9 mouse cellular contexts compared by ENCODE assay signal in genomic region chr16:65497049-65497448, GRCm38 (mm10). TPM values are rescaled to one million over a fixed set of nuclear protein-coding genes. Genes with fewer than 3 reads are reported as not detected.
DNase-seq lines count a peak whose midpoint lies in the region; ATAC-seq and TF ChIP-seq lines count a peak whose summit lies in the region.
"Had no signal": no experiment of that assay in that cellular context is flagged by ENCODE, and none has a peak within 500 bp of the region (broad histone marks: within the 10 kb centered on the region; RNA-seq: fewer than 3 reads in every experiment).

No protein-coding gene starts in this region.

- TF ChIP-seq POLR2A in cerebellum, adult 2 months (IDR thresholded peaks at IDR 0.05; ENCODE audit: borderline replicate concordance, insufficient read depth, low read length): no peak
- no peak for TF ChIP-seq POLR2A in liver, adult 2 months (IDR thresholded peaks at IDR 0.05; ENCODE audit: extremely low read depth, insufficient read depth, low read length)

- TF ChIP-seq EP300 in lung, postnatal 0 days (IDR thresholded peaks at IDR 0.05): no peak
- no peak for TF ChIP-seq EP300 in stomach, postnatal 0 days (optimal IDR thresholded peaks at IDR 0.05)

- ATAC-seq in liver, embryonic 12.5 days: no peak
- ATAC-seq in lung, postnatal 0 days: no peak
- no peak for ATAC-seq in stomach, postnatal 0 days (ENCODE audit: low FRiP score, low TSS enrichment)

- no peak overlapping the region for H3K4me3 ChIP-seq in cerebellum, adult 2 months (replicated peaks; ENCODE audit: insufficient read depth, low read depth, low read length)
- H3K4me3 ChIP-seq in liver, adult 2 months (ENCODE audit: insufficient read depth, low read depth, low read length): no peak overlapping the region
- no peak overlapping the region for H3K4me3 ChIP-seq in liver, embryonic 12.5 days
- H3K4me3 ChIP-seq in lung, postnatal 0 days (ENCODE audit: low read depth, low read length): no peak overlapping the region
- no peak overlapping the region for H3K4me3 ChIP-seq in stomach, postnatal 0 days (ENCODE audit: low read depth, low read length)

- H3K9me3 ChIP-seq in liver, embryonic 12.5 days (replicated peaks): no peaks in the 10 kb centered on the region
- H3K9me3 ChIP-seq in lung, postnatal 0 days (ENCODE audit: low read length): no peaks in the 10 kb centered on the region
- no peaks in the 10 kb centered on the region for H3K9me3 ChIP-seq in stomach, postnatal 0 days (ENCODE audit: control insufficient read depth, low read length)

- H3K36me3 ChIP-seq in liver, adult 2 months (ENCODE audit: control insufficient read depth, insufficient read depth, low read length): no peaks in the 10 kb centered on the region
- no peaks in the 10 kb centered on the region for H3K36me3 ChIP-seq in liver, embryonic 12.5 days
- no peaks in the 10 kb centered on the region for H3K36me3 ChIP-seq in lung, postnatal 0 days (ENCODE audit: insufficient read depth, low read length)
- H3K36me3 ChIP-seq in stomach, postnatal 0 days (ENCODE audit: control insufficient read depth, insufficient read depth, low read length): no peaks in the 10 kb centered on the region

- WGBS in cerebellum, adult 2 months: 41% methylated on average over 2 of the region's 2 CpGs
- WGBS in liver, adult 2 months: 33% methylated on average over 2 of the region's 2 CpGs
- 38% methylated on average over 2 of the region's 2 CpGs for WGBS in liver, embryonic 12.5 days (ENCODE audit: insufficient replicate concordance)
- WGBS in lung, postnatal 0 days: 33% methylated on average over 2 of the region's 2 CpGs
- WGBS in stomach, postnatal 0 days: 30% methylated on average over 2 of the region's 2 CpGs

- peak; percentile 27; the same call in 1 of the 2 replicates for TF ChIP-seq CTCF in cerebellum, adult 2 months (IDR thresholded peaks at IDR 0.05; ENCODE audit: borderline replicate concordance, insufficient read depth, low read depth, low read length)
- TF ChIP-seq CTCF in liver, adult 2 months (IDR thresholded peaks at IDR 0.05; ENCODE audit: low read depth, low read length): peak; percentile 51
- TF ChIP-seq CTCF in lung, postnatal 0 days (IDR thresholded peaks at IDR 0.05): peak; percentile 72
- TF ChIP-seq CTCF in stomach, postnatal 0 days (IDR thresholded peaks at IDR 0.05; ENCODE audit: low read depth): peak; percentile 81

- H3K27me3 ChIP-seq in cerebellum, adult 2 months (ENCODE audit: control insufficient read depth, insufficient read depth, low read length): no peaks in the 10 kb centered on the region
- H3K27me3 ChIP-seq in liver, adult 2 months (ENCODE audit: control insufficient read depth, insufficient read depth, low read length): no peaks in the 10 kb centered on the region
- H3K27me3 ChIP-seq in liver, embryonic 12.5 days (replicated peaks): no peaks in the 10 kb centered on the region
- no peaks in the 10 kb centered on the region for H3K27me3 ChIP-seq in lung, postnatal 0 days (replicated peaks; ENCODE audit: insufficient read depth, low read length)
- H3K27me3 ChIP-seq in stomach, postnatal 0 days (ENCODE audit: control insufficient read depth, insufficient read depth, low read length): no peaks in the 10 kb centered on the region

- no peaks in the 10 kb centered on the region for H3K79me2 ChIP-seq in liver, adult 2 months (ENCODE audit: control insufficient read depth, insufficient read depth, low read length)

- DNase-seq in cerebellum, adult 2 months: peak in 1 of 2 experiments; percentile 8
- no peak for DNase-seq in cerebellum, adult 9-11 months
- peak; percentile 2 for DNase-seq in liver, adult 2 months (ENCODE audit: extremely low read depth, low read depth, low spot score)
- peak; percentile 13 for DNase-seq in adrenal gland, postnatal 10 days
- peak; percentile 38 for DNase-seq in forelimb bud, embryonic 11.5 days (ENCODE audit: low read depth, low spot score)
- DNase-seq in lung, postnatal 0 days (ENCODE audit: low spot score): peak; percentile 56
- no peak for DNase-seq in stomach, postnatal 0 days (ENCODE audit: low spot score)

- H3K4me2 ChIP-seq in liver, embryonic 12.5 days: no peak overlapping the region
- no peak overlapping the region for H3K4me2 ChIP-seq in lung, postnatal 0 days (replicated peaks; ENCODE audit: low read depth, low read length)
- no peak overlapping the region for H3K4me2 ChIP-seq in stomach, postnatal 0 days (replicated peaks; ENCODE audit: low read depth)

- no peak overlapping the region for H3K27ac ChIP-seq in cerebellum, adult 2 months (ENCODE audit: insufficient read depth, low read length)
- no peak overlapping the region for H3K27ac ChIP-seq in liver, adult 2 months (replicated peaks; ENCODE audit: insufficient read depth, low read depth, low read length)
- H3K27ac ChIP-seq in liver, embryonic 12.5 days: no peak overlapping the region
- no peak overlapping the region for H3K27ac ChIP-seq in lung, postnatal 0 days (ENCODE audit: low read length)
- H3K27ac ChIP-seq in stomach, postnatal 0 days (replicated peaks): no peak overlapping the region

- H3K9ac ChIP-seq in liver, adult 2 months (ENCODE audit: low read depth, low read length): no peak overlapping the region
- no peak overlapping the region for H3K9ac ChIP-seq in liver, embryonic 12.5 days
- no peak overlapping the region for H3K9ac ChIP-seq in lung, postnatal 0 days (replicated peaks; ENCODE audit: low read depth)
- no peak overlapping the region for H3K9ac ChIP-seq in stomach, postnatal 0 days (ENCODE audit: low read length)

- H3K4me1 ChIP-seq in cerebellum, adult 2 months (ENCODE audit: control insufficient read depth, insufficient read depth, low read length): no peaks in the 10 kb centered on the region
- H3K4me1 ChIP-seq in liver, adult 2 months (ENCODE audit: control insufficient read depth, insufficient read depth, low read length): no peaks in the 10 kb centered on the region
- no peaks in the 10 kb centered on the region for H3K4me1 ChIP-seq in liver, embryonic 12.5 days
- H3K4me1 ChIP-seq in lung, postnatal 0 days (ENCODE audit: insufficient read depth, low read depth, low read length): no peaks in the 10 kb centered on the region
- no peaks in the 10 kb centered on the region for H3K4me1 ChIP-seq in stomach, postnatal 0 days (replicated peaks; ENCODE audit: control insufficient read depth, insufficient read depth)

RNA-seq across cellular contexts. Expression of gene Pou1f1, which starts 23.3 kb away (rescaled TPM):
- polyA plus RNA-seq in cerebellum, adult 2 months (2012; rRNA removed): not detected in 2 replicates
- total RNA-seq in liver, adult 2 months (2014; rRNA removed): not detected in 2 replicates
- not detected in 2 replicates for polyA plus RNA-seq in liver, adult 2 months (2012; rRNA removed)
- not detected in 2 replicates for polyA plus RNA-seq in liver, embryonic 12.5 days (2016; fragmentation: Nextera tagmentation; extraction: Ambion mirVana)
- total RNA-seq in adrenal gland, postnatal 10 days (2021): not detected
- polyA plus RNA-seq in lung, postnatal 0 days (2015; fragmentation: Nextera tagmentation; extraction: Ambion mirVana): not detected in 2 replicates
- polyA plus RNA-seq in stomach, postnatal 0 days (2015; fragmentation: Nextera tagmentation; extraction: Ambion mirVana): 0.10 and 0.11 TPM in 2 replicates
- total RNA-seq: gastrocnemius, postnatal 4 days had no signal

Comparison
In these comparisons a context has a peak if more than half of its experiments do, and no peak if none do; other contexts are left out.
1. DNase-seq: peak in liver, adult 2 months (single experiment), adrenal gland, postnatal 10 days (single experiment), forelimb bud, embryonic 11.5 days (single experiment) and lung, postnatal 0 days (single experiment); none in cerebellum, adult 9-11 months (single experiment) and stomach, postnatal 0 days (single experiment).
2. CTCF ChIP-seq: peak in every context shown above with its lines; median percentile 81 in stomach, postnatal 0 days; 72 in lung, postnatal 0 days; 51 in liver, adult 2 months; 27 in cerebellum, adult 2 months.